Mouse (Mus musculus) c-Kit-positive CD71-negative TER-119-negative erythroid progenitor cells, embryonic 14.5 days (primary cell): ENCODE results near the gene Bcl7a.

ENCODE experiments used
- DNase-seq: peaks from one replicate; pipeline ENCODE4 v3.0.0-alpha.2; 2013; ENCODE audit warnings: low read depth

The Bcl7a gene

DNA sequence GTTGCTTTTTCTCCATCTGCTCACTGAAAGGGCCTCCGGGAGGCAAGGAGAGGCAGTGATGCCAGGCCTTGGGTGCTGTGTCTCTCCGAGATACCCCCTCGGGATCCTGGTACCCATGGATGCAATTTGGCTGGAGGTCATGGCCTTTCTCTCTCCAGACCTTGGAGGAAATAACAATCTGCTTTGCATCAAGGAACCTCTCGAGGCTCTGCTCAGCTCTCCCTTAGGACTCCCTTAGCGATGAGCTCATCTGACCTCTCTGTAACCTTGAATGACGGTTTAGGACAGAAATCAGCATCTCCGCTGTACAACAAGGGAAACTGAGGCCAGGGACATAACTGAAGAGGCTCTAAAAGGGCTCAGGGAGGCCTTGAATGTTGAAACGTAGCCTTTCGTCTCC lies 35.1 kb downstream of the Bcl7a start:
- DNase-seq: no peak

DNA sequence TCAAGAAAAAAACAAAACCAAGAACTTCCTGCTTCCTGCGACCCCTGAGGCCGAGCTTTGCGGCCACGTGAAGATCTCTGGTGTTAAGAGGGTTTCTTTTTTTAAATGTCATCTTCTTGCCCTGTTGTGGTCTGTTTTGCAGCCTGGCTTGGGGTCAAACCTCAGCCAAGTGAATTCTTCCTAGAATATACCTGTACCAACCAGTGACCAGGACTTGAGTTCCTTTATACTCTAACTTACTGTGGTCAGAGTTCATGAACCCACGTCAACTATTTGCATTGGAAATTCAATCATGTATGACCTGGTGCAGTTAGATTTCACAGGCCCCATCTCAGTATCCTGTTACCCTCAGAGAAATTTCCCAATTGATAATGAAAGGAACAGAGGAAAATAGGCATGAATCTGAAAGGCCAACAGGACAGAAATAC lies 35.9 kb downstream of the Bcl7a start:
- no peak for DNase-seq

DNA sequence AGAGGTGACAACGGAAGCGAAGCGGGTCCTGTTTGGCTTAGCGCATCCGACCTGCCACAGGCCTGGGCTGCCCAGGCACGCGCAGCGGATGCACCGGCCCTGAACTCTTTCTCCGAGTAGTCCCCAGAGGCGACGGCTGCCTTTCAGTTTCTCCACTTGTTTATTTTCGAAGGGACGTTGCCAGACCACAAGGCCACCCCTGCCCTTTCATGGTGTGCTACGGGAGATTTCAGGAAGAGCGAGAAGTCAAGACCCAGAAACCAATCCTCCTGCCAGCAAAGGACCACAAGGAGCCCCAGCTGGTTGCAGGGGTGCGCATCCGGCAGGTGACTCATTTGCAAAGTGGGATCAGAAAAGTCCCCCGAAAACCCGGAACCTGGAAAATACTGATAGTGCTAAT lies 38.3 kb downstream of the Bcl7a start:
- DNase-seq: no peak

DNA sequence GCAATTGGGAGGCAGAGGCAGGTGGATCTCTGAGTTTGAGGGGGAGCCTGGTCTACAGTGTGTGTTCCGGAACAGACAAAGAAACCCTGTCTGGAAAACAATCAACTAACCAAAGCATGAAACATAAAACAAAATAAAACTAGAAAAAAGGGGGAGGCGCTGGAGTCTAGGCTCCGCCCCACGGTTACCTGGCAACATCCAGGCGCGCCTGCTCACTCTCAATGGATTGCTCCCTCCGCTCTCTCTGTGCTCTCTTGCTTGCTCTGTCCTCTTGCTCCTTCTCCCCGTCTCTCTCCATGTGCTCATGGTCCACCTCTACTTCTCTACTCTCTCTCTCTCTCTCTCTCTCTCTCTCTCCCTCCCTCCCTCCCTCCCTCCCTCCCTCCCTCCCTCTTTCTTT lies 39.1 kb downstream of the Bcl7a start:
- DNase-seq: no peak

DNA sequence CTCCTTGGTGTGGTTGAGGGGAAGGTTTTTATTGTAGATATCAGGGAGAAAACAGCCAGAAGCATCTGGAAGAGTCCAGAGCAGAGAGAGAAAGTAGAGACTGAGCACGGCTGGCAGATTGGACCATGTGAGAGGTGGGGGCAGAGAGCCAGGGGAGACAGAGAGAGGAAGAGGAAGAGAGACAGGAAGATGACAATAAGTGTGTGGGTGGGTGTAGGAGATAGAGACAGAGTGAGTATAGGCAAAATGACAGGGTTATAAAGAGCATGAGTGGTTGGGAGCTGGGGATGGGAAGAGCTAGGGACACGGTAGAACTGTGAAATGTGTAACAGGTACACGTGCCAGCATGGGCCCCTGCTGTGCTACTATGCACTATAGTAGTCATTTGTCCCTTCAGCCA lies 44.8 kb downstream of the Bcl7a start:
- no peak for DNase-seq

DNA sequence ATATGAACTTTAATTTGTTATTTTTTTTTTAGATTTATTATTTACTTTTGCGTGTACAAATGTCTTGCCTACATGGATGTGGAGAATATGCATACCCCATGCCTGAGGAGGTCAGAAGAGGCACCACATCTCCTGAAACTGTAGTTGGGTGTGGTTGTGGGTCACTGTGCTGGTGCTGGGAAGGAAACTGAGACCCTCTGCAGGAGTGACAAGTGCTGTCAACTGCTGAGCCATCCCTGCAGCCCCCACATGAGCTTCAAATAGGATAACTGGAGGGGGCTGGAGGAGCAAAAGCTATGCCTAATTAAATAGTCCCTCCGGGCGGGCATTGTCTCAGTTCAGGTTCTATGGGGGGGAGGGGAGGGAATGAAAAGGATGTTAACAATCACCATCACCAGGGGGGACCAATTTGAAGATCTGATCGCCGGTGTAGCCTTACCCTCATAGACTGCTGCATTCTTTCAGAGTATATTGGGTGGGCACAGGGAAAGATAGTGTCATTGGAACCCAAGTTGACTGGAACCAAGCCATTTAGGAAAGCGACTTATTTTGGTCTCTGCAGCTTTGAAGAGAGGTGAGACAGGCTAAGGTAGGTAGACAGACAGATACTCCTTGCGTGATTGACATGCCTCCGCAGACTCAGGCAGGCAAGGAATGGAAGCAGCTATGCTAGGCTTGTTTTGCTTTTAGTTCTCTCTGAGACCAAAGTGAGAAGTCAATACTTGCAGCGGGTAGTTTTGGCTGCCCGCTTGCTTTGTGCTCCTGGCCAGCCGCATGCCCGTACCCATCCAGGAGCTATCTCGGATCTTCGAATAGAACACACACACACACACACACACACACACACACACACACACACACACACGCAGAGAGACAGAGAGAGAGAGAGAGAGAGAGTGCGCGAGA lies 47.2 kb downstream of the Bcl7a start:
- no peak for DNase-seq

DNA sequence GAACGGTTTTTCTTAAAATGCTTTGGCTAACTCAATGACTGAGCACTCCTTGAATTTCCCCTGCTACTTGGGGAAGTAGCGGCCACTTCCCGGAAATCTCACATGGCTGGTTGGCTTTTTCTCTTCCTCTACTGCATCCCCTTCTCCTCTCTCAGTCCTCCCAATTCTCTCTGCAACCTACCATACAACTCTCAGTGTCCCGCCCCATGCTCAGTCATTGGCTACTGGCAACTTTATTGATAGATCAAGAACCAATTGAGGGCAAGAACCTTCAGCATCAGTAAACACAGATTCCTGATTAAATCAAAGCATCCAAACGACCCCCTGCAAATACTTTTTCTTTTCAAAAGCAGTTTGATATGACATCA lies 47.8 kb downstream of the Bcl7a start:
- no peak for DNase-seq

DNA sequence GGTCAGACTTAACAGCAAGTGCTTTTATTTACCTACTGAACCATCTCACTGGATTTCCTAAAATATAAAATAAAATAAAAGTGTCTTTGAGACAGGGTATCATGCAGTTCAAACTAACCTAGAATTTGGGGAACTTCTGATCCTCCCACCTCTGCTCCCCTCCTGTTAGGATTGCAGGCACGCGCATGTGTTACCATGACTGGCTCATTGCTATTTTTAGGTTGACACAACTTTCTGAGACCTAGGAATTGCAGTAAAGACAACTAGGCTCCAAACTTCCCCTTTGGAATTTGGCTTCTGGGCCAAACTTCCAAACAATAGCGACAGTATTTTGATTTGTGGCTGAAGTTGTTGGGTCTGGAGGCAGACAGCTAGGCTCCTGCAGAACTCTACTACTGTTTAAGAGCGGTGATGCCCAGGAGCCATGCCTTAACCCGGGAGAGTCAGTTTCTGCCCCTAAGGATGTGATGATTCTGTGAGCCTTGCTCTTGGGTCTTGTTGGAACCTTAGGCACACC lies 50.2 kb downstream of the Bcl7a start:
- no peak for DNase-seq

DNA sequence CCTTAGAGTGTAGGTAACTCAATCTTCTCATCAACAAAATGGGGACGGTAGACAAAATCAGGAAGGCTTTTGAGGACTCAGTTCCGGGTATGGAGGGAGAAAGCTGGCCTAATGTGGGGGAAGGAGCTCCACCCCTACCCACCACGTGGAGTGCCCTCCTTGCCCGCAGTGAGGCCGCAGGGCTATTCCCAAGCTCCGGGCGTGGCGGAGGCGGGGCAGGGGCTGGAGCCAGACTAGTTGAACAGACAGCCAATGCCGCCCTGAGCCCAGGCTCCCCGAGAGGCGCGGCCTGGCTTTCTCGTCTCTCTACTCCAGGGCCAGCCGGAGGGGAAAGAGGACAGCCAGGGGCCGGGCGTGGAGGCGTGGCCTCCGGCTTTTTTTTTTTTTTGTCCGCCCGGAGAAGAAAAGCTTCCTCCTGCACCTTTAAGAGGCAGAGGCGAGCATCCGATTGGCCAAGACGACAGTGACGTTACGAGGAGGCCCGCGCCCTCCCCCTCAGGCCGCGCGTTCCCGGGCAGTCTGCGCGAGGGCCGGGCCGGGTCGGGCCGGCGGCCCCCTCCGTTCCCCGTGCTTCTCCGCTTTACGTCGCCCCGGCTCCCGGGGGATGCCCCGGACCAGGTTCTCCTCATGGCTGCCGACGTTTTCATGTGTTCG lies 50.8 kb downstream of the Bcl7a start, which contains the start of gene Mlxip:
TSS of gene Mlxip (plus strand) at position 496 of the 654 bp plus-strand sequence.
- DNase-seq: peak; percentile 88

DNA sequence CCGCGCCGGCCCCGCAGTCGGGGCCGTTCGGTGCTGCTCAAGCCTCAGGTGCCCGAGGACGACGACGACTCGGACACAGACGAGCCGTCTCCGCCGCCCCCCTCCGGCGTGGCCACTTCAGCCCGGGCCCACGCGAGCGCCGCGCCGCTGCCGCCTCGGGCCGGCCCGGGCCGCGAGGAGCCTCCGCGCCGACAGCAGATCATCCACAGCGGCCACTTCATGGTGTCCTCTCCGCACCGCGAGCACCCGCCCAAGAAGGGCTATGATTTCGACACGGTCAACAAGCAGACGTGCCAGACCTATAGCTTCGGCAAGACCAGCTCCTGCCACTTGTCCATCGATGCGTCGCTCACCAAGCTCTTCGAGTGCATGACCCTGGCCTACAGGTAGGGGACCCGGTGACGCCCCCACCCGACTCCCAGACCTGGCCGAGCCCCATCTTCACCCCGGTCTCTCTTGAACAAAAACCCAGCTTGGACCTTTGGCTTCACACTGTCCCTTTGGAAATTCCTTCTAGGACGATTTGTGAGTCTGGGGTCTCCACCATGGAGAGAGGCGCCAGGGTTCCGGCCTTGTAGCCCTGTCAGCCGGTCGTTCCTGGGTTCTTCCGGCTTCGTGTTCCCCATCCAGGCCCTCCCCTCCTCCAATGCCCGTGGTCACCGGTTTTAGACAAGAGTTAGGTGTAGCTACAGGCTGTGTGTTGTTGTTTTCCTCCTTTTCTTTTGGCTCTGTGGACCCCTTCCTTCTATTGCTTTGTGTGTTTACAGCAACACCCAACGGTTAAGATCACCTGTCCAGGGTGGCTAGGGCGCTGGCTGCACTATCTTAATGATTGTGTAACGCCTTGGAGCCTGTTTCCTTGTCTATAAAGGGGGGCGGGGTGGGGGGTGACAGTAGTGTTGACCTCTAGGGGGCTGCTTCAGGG lies 51.6 kb downstream of the Bcl7a start:
- no peak for DNase-seq

DNA sequence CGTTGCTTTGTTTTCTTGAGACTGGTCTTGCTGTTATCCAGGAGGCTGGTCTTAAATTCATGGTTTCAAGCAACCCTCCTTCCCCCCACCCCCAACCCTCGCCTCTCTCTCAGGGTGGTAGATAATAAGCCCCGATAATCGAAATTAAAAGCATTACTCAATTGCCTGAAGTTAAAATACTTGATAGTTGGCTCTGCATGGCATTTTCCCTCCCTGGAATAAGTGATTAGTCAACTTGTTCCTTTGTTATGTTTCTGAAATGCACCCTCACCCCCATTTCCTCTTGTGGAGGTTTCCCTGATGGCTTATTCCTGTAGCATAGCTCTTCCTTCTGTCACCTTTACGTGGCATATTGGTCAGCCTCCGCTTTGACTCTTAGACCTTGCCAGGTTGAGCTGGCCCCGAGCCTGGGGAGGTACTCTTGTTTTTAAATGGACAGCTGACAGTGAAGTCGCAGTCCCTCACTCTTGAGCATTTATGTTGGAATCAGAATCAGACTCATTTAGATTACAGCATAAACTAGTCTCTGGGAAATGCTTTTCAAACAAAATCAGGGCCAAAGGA lies 53.3 kb downstream of the Bcl7a start:
- DNase-seq: no peak

DNA sequence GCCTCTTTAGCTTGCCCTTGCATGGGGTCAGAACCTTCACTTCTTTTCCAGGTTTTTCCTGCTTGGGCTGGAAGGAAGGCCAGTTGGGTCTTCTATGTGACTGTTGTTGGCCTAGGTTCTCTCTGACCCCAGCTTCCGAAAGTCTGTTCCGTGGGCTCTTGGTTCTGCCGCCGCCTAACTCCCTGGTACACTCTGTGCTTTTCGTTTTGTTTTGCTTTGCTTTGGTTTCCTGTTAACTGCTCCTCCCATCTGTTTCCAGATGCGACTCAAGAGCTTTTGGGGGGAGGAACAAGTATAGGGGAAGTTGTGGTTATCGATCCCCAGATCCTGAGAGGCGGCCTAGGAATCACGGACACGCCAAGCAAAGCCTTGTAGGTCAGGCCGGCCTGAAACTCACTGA lies 54.2 kb downstream of the Bcl7a start:
- DNase-seq: no peak

DNA sequence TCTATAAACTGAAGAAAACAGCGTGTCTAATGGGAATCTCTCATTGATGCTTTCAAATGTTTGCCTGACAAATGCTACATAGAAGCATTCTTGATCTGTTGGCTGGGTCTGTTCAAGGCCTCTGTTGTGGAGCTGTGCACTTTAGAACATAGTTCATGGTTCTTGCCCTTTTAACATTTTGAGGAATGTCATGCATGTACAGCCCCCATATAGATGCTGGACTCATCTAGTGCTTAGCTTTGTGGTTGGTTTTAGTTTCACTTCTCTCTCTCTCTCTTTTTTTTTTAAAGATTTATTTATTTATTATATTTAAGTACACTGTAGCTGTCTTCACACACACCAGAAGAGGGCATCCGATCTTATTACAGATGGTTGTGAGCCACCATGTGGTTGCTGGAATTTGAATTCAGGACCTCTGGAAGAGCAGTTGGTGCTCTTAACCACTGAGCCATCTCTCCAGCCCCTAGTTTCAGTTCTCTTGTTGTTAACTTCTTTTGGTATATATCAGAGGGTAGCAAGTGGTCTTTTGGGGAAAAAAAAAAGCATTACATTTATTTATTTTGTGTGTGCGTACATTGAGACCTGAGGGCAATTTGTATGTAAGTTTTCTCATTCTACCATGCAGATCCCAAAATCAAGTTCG lies 55.3 kb downstream of the Bcl7a start:
- no peak for DNase-seq

DNA sequence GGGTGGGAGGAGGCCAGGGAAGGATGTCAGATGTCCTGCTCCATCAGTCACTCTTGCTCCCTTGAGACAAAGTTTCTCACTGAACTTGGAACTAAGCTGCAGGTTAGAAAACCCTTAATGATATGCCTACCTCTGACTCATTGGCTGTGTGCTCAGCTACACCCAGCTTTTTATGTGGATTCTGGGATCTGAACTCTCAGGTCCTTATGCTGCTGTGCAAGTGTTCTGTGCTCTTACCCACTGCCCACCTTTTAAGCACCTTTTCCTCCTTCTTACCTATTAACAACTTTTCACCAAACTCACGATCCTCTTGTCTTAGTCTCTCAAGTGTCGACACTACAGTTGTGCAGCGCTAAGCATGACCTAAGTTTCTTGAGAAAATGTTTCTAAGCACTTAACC lies 60.8 kb downstream of the Bcl7a start:
- no peak for DNase-seq

DNA sequence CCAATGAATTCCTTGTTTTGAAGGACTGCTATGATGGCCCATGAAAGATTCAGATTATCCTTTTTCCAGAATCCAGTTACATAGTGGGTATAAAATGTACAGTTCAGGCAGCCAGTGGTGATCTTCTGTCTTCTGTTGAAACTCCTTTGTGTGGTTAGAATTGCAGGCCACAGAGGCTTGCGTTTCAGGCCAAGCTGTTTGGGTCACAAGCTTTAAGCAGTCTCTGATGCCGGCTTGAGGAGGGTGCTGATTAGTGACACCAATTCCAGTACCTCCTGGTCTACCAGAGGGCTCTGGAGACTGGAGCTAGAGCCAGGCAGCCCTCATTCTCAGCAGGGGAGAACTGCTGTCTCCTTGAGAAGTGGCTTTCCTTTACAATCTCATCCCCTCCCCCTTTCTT lies 63.3 kb downstream of the Bcl7a start:
- DNase-seq: no peak

DNA sequence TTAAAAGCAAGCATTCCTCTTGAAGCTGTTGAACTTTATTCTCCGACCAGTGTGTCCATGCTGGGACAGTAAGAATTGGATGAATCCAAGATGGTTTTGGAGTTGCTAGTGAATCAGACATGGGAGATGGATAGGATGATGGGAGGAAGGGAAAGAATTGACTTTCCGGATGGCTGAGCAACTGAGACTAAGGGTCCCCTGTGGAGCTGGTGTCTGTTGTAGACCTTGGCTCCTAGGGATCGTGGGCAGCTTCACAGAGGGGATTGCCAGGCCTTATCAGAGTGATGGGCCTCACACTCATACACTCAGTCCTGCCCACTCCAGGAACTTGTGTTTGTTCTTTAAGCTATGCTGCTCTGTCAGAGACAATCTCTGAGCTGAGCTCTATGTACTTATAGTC lies 64.5 kb downstream of the Bcl7a start:
- DNase-seq: no peak

DNA sequence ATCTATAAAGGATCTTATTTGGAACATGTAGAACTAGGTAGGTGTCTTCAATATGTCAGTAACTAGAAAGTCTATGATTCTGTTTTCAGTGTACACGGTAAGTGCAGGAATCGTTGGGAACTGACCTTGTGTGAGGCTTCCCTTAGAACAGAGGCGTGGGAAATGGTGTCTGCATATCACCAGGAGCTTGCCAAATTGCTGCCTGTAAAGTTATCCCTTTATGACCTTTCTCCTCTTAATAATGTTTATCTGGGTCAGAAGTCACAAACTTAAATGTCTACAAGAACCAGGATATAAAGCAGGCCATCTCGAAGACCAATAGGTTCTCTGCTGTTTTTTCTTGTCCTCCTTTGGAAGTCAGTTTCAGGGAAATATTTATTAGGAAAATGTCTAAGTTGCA lies 68.6 kb downstream of the Bcl7a start:
- DNase-seq: no peak

DNA sequence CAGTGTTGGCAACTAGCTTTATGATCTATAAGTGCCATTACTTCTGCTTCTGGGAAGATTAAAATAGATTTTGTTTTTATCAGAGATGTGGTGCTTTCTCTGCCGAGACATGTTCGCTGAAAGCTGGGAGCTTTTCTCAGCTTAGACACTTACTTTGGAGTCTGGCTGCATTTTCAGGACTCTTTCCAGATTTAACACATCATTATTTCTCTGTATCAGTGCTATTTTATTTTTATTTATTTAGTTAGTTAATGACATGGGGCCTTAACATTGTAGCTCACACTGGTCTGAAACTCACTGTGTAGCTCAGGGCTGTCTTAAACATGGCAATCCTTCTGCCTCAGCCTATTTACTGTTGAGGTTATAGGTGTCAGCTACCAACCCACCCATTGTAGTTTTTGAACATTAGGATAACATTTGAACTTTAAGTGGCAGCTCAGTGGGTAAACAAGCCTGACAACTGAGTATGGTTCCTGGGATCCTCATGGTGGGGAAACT lies 70.3 kb downstream of the Bcl7a start:
- no peak for DNase-seq

DNA sequence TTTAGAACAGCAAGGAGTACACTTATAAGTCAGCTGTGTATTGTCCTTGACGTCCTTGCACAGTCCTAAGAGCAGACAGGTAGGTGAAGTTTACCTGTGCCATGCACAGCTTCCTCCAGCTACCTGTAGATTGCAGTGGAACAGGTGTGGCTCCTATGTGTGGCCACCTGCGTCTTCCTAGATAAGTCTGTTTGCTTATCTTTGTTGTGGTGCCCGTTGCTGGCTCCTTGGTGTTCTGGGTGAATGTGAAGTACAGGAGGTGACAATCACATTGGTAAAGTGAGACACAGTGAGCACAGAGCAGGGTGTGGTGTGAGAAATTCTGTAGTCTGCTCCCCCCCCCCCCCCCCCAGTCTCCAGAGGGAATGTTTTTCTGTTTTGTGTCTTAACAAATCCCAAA lies 72.5 kb downstream of the Bcl7a start:
- DNase-seq: no peak

DNA sequence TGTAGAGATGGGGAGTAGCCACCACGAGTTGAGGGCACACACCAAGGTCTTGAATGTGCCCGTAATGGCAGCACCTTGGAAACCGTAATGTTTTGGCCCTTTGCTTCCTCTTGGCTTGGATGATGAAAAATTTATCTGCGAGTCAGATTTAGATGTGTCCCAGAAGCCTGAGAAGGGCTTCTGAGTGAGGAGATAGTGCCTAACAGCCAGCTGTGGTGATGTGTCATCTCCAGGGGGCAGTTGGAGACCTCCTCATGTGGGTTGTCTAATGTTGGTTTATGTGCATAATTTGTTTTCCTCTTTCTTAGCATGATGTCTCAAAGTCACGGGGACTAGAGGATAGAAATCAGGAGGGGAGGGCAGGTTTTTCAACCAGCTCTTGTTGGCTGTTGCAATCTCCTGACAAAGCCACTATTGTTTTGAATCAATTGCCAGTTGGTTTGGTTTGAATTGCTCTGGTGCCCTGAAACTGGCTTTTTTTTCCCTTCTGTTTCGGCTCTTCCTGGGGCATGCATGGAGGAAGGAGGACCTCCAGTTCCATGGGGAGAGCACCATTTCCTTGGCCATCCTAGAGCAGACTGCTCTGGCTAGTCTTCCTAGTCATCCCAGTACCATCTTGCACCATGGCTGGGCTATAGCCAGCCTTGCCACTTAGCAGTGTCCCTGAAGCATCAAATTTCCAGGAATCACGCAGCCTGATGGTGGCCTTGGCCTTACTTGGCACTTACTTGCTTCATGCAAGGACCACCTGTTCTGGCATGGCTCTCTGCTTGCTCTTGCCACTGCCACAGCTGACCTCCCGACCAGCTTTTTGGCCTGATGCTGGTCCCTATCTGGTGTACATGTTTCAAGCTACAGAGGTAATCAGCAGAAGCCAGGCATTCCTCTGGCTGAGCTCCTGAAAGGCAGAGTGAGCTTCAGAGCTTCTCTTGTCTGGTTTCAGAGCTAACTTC lies 73.2 kb downstream of the Bcl7a start:
- DNase-seq: no peak
